Mouse (Mus musculus) kidney, embryonic 14.5 days (tissue): ENCODE results near the gene Cytip. TPM values are rescaled to one million over a fixed set of nuclear protein-coding genes. Genes with fewer than 3 reads are reported as not detected.
"Not testable (repeated sequence)": the region's sequence is repeated elsewhere in the genome, so short reads cannot be mapped to it uniquely, and the experiment has no call there.

Experiments used
- ATAC-seq: fragments of 200-750 bp; cut with Nextera tagmentation; 2 replicates; pipeline ENCODE4 v1.8.0; 2017; ENCODE audit warnings: moderate number of reproducible peaks, mild to moderate bottlenecking, moderate TSS enrichment, moderate library complexity; ENCODE audit not compliant: low FRiP score, low TSS enrichment
- H3K27ac ChIP-seq: fragments of 300-500 bp; sonication (generic); 2 replicates; pipeline ENCODE4 v1.5.1; 2014; ENCODE audit warnings: low read depth, mild to moderate bottlenecking, low read length, moderate library complexity, mixed read lengths
- H3K27me3 ChIP-seq: fragments of 300-500 bp; sonication (generic); 2 replicates; pipeline ENCODE4 v1.6.1; 2014; ENCODE audit warnings: mild to moderate bottlenecking, low read length; ENCODE audit not compliant: control insufficient read depth, insufficient read depth
- H3K36me3 ChIP-seq: fragments of 300-500 bp; sonication (generic); 2 replicates; pipeline ENCODE4 v1.6.1; 2014; ENCODE audit warnings: low read length, mixed read lengths; ENCODE audit not compliant: control insufficient read depth, insufficient read depth
- H3K4me1 ChIP-seq: fragments of 300-500 bp; sonication (generic); 2 replicates; pipeline ENCODE4 v1.6.1; 2014; ENCODE audit warnings: low read length, mixed read lengths; ENCODE audit not compliant: control insufficient read depth, insufficient read depth
- H3K4me2 ChIP-seq: fragments of 300-500 bp; sonication (generic); replicated peaks from 2 replicates; pipeline ENCODE4 v1.6.1; 2014; ENCODE audit warnings: low read depth, mild to moderate bottlenecking, low read length
- H3K4me3 ChIP-seq: fragments of 300-500 bp; sonication (generic); 2 replicates; pipeline ENCODE4 v1.5.1; 2014; ENCODE audit warnings: mild to moderate bottlenecking, low read length
- H3K9ac ChIP-seq: fragments of 300-500 bp; sonication (generic); 2 replicates; pipeline ENCODE4 v1.6.1; 2014; ENCODE audit warnings: low read depth, mild to moderate bottlenecking, low read length, moderate library complexity
- H3K9me3 ChIP-seq: fragments of 300-500 bp; sonication (generic); 2 replicates; pipeline ENCODE4 v1.6.1; 2016; ENCODE audit warnings: low read length; ENCODE audit not compliant: control insufficient read depth
- WGBS: fragments of 180-500 bp; shearing (Covaris S2); extraction: QIAGEN DNeasy Blood & Tissue Kit; methylation state at CpG from one replicate; pipeline ENCODE4 v1.1.7; 2014; 5-methylcytosine and 5-hydroxymethylcytosine counted together
- polyA plus RNA-seq: library from polyadenylated mRNA; unstranded; fragments of >200 nt; fragmentation: Nextera tagmentation; extraction: Ambion mirVana; gene quantifications from 2 replicates; pipeline ENCODE4 v1.2.1, GENCODE M21; 2014

The Cytip gene
- polyA plus RNA-seq, 1 experiment from 2014 or later: 1.0 TPM

GRCm38 (mm10) chr2:58140531-58140930 lies 54.8 kb downstream of the Cytip start:
- H3K27me3 ChIP-seq: no peaks in the 10 kb centered on the region
- ATAC-seq: no peak
- H3K4me3 ChIP-seq: no peak overlapping the region
- H3K4me1 ChIP-seq: no peaks in the 10 kb centered on the region
- H3K9ac ChIP-seq: no peak overlapping the region
- H3K27ac ChIP-seq: no peak overlapping the region
- no peaks in the 10 kb centered on the region for H3K36me3 ChIP-seq
- H3K4me2 ChIP-seq: no peak overlapping the region
- no peaks in the 10 kb centered on the region for H3K9me3 ChIP-seq
- WGBS: 86% methylated on average over 1 of the region's 1 CpGs

GRCm38 (mm10) chr2:58138611-58139010 lies 56.7 kb downstream of the Cytip start:
- no peak overlapping the region for H3K4me3 ChIP-seq
- H3K27me3 ChIP-seq: no peaks in the 10 kb centered on the region
- H3K4me1 ChIP-seq: no peaks in the 10 kb centered on the region
- H3K4me2 ChIP-seq: no peak overlapping the region
- no peaks in the 10 kb centered on the region for H3K9me3 ChIP-seq
- ATAC-seq: no peak
- WGBS: 84% methylated on average over 5 of the region's 5 CpGs
- no peak overlapping the region for H3K9ac ChIP-seq
- no peaks in the 10 kb centered on the region for H3K36me3 ChIP-seq
- H3K27ac ChIP-seq: no peak overlapping the region

GRCm38 (mm10) chr2:58137676-58138075 lies 57.7 kb downstream of the Cytip start:
- H3K9ac ChIP-seq: no peak overlapping the region
- H3K9me3 ChIP-seq: no peaks in the 10 kb centered on the region
- no peak for ATAC-seq
- 77% methylated on average over 7 of the region's 7 CpGs for WGBS
- H3K36me3 ChIP-seq: no peaks in the 10 kb centered on the region
- no peaks in the 10 kb centered on the region for H3K4me1 ChIP-seq
- H3K27ac ChIP-seq: no peak overlapping the region
- no peak overlapping the region for H3K4me3 ChIP-seq
- H3K4me2 ChIP-seq: no peak overlapping the region
- H3K27me3 ChIP-seq: no peaks in the 10 kb centered on the region

GRCm38 (mm10) chr2:58136526-58136925 lies 58.8 kb downstream of the Cytip start:
- Histone ChIP-seq H3K27ac (no peak overlapping the region), H3K4me1 (no peaks in the 10 kb centered on the region), H3K9me3 (no peaks in the 10 kb centered on the region), H3K4me2 (no peak overlapping the region), H3K36me3 (no peaks in the 10 kb centered on the region), H3K27me3 (no peaks in the 10 kb centered on the region), H3K4me3 (no peak overlapping the region), H3K9ac (no peak overlapping the region)
- 91% methylated on average over 4 of the region's 4 CpGs for WGBS
- ATAC-seq: no peak

GRCm38 (mm10) chr2:58135061-58135463 lies 60.3 kb downstream of the Cytip start:
- 73% methylated on average over 2 of the region's 2 CpGs for WGBS
- no peak overlapping the region for H3K4me2 ChIP-seq
- no peaks in the 10 kb centered on the region for H3K36me3 ChIP-seq
- H3K27ac ChIP-seq: no peak overlapping the region
- H3K27me3 ChIP-seq: no peaks in the 10 kb centered on the region
- H3K9me3 ChIP-seq: no peaks in the 10 kb centered on the region
- H3K9ac ChIP-seq: no peak overlapping the region
- H3K4me3 ChIP-seq: no peak overlapping the region
- ATAC-seq: no peak
- H3K4me1 ChIP-seq: no peaks in the 10 kb centered on the region

GRCm38 (mm10) chr2:58132597-58132996 lies 62.7 kb downstream of the Cytip start:
- H3K9me3 ChIP-seq: no peaks in the 10 kb centered on the region
- H3K9ac ChIP-seq: no peak overlapping the region
- no peak overlapping the region for H3K4me2 ChIP-seq
- no peaks in the 10 kb centered on the region for H3K36me3 ChIP-seq
- no peaks in the 10 kb centered on the region for H3K4me1 ChIP-seq
- H3K4me3 ChIP-seq: no peak overlapping the region
- H3K27ac ChIP-seq: no peak overlapping the region
- H3K27me3 ChIP-seq: no peaks in the 10 kb centered on the region
- ATAC-seq: no peak
- 61% methylated on average over 2 of the region's 2 CpGs for WGBS

GRCm38 (mm10) chr2:58129903-58130302 lies 65.4 kb downstream of the Cytip start:
- 76% methylated on average over 5 of the region's 5 CpGs for WGBS
- no peak overlapping the region for H3K27ac ChIP-seq
- H3K36me3 ChIP-seq: no peaks in the 10 kb centered on the region

GRCm38 (mm10) chr2:58111105-58111504 lies 84.2 kb downstream of the Cytip start:
- ATAC-seq: no peak
- Histone ChIP-seq H3K4me2 (no peak overlapping the region), H3K4me1 (no peaks in the 10 kb centered on the region), H3K9me3 (no peaks in the 10 kb centered on the region), H3K4me3 (no peak overlapping the region), H3K27me3 (no peaks in the 10 kb centered on the region), H3K27ac (no peak overlapping the region), H3K9ac (no peak overlapping the region), H3K36me3 (no peaks in the 10 kb centered on the region)
- 76% methylated on average over 4 of the region's 4 CpGs for whole genome bisulfite sequencing

More at GRCm38 (mm10) chr2:58129903-58130302, 65.4 kb downstream of the Cytip start:
- Histone ChIP-seq H3K4me3 (no peak overlapping the region), H3K4me2 (no peak overlapping the region), H3K4me1 (no peaks in the 10 kb centered on the region), H3K27me3 (no peaks in the 10 kb centered on the region), H3K9me3 (no peaks in the 10 kb centered on the region), H3K9ac (no peak overlapping the region)
- no peak for ATAC-seq

GRCm38 (mm10) chr2:58107887-58108286 lies 87.4 kb downstream of the Cytip start:
- not testable (repeated sequence) for H3K27ac ChIP-seq, H3K4me2 ChIP-seq, H3K4me1 ChIP-seq, H3K9ac ChIP-seq, H3K36me3 ChIP-seq, H3K4me3 ChIP-seq, H3K9me3 ChIP-seq, ATAC-seq, H3K27me3 ChIP-seq
- 93% methylated on average over 13 of the region's 16 CpGs for WGBS

GRCm38 (mm10) chr2:58107046-58107445 lies 88.3 kb downstream of the Cytip start:
- 94% methylated on average over 6 of the region's 6 CpGs for WGBS
- H3K27me3 ChIP-seq: no peaks in the 10 kb centered on the region
- no peaks in the 10 kb centered on the region for H3K9me3 ChIP-seq
- H3K4me1 ChIP-seq: no peaks in the 10 kb centered on the region
- H3K36me3 ChIP-seq: no peaks in the 10 kb centered on the region
- H3K4me3 ChIP-seq: no peak overlapping the region
- H3K4me2 ChIP-seq: no peak overlapping the region
- H3K27ac ChIP-seq: no peak overlapping the region
- no peak overlapping the region for H3K9ac ChIP-seq
- no peak for ATAC-seq
